Mouse (Mus musculus) induced T-regulatory cell, adult 2 months (primary cell): ENCODE data around the gene Schip1.

Experiments
- DNase-seq: peaks from one replicate; pipeline ENCODE4 v3.0.0-alpha.2; 2012; ENCODE audit warnings: low read depth

Schip1 gene

GRCm38 (mm10) chr3:68621971-68622370 lies 557.4 kb downstream of the Schip1 start:
- no peak for DNase-seq

DNA sequence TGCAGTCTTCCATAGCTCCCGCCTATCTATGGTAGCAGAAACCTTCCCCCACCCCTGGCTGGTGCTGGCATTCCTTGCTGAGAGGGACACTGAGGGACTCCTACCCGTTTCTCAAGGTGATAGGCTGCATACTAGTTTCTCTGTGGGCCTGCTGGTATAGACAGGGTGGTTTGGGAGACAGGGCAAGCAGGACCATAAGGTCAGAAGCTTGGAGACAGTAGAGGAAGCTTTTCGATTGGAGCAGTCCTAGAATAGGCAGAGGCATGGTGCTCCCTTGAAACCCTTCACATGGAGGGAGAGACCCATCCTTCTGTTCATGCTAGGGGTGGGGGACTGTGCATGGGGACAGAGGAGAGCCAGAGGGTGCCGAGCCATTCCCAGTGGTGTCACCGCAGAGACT lies 558.4 kb downstream of the Schip1 start:
- no peak for DNase-seq

DNA sequence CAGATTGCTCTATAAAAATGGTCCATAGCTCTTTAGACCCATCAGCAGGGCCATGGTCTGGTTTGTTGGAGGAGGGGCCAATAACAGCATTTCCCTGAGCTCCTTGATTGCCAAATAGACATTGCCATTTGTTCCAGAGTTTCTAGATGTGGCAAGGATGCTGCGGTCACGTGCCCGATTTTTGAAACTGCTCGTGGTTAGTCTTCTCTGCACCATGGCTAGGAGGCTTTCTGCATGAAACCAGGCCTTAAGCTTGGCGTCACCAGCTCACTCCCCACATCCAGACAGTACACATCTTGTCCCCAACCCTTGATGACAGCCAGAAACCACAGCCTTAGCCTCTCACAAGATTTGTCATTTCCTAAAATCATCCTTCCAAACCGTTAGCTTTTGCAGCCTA lies 559.9 kb downstream of the Schip1 start:
- no peak for DNase-seq

DNA sequence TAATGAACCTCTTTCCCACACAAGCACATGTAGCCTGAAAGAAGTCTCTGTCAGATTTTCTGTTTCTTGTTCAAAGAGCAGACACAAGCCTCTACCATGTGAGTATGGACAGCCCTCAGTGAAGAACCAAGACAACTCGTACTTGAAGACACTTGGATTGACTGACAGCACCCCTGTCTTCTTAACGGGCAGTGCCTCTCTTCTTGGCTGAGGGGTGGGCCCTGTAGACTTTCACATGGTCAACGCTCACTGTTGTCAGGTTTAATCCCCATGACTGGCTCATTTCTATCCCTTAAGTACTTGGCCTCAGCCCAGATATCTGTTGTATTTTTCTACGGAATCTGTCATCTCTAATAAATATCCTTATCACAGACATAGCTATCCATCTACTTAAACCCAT lies 565.7 kb downstream of the Schip1 start:
- DNase-seq = no peak

GRCm38 (mm10) chr3:68630821-68631220 lies 566.2 kb downstream of the Schip1 start:
- DNase-seq = no peak

- DNase-seq = no peak
These were observed 568.1 kb downstream of the Schip1 start for GRCm38 (mm10) chr3:68632714-68633113.

GRCm38 (mm10) chr3:68633577-68633976 lies 569.0 kb downstream of the Schip1 start:
- no peak for DNase-seq

DNA sequence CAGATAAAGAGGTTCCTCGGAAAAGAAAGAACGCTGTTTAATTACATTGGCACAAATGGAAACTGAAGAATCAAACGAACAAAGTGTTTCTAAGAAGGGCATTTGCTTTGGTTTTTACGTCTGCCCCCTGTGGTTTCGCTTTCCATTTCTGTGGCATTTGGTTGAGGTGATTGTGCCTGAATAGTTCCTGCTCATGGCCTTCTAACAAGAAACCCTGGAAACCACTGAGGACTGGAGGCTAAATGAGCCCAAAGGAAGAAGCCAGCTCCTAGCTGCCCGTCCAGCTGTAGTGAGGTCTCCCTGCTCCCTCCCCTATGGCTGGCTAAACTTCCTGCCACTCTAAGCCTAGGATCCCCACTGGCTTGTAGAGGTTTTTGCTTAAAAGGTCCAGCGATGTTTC lies 573.4 kb downstream of the Schip1 start:
- peak; percentile 65 for DNase-seq

DNA sequence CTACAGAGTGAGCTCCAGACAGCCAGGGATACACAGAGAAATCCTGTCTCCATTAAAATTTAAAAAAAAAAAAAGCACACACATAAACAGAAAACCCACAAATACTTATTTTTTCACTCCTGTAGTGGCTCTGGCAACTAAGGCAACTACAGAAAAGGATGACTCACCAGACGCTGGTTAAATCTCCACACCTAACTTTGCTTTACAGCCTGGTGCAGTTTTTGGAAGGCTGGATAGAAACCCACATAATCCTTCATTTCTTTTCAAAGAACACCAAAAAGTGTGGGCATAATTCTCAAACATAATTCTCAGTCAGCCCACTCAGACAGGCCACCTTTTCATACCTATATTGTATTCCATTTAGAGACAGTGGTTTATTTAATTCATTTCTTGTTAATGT lies 574.1 kb downstream of the Schip1 start:
- DNase-seq = no peak

DNA sequence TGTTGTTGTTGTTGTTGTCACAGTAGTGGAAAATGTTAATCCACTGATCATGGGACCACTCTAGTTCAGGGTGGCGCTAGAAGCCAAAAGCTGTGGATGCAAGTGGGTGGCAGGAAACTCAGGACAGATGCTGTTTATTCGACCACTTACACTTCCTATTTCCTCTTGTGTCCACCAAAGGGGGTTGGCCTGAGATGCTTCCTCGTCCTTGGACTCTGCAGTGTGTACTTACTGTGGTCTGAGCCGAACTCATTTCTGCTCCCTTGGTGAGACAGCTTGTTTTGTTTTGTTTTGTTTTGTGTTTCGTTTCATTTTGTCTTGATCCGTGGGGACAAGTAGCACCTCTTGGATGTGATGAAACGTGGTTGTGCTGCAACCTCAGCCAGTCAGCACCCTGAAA lies 578.3 kb downstream of the Schip1 start:
- no peak for DNase-seq

DNA sequence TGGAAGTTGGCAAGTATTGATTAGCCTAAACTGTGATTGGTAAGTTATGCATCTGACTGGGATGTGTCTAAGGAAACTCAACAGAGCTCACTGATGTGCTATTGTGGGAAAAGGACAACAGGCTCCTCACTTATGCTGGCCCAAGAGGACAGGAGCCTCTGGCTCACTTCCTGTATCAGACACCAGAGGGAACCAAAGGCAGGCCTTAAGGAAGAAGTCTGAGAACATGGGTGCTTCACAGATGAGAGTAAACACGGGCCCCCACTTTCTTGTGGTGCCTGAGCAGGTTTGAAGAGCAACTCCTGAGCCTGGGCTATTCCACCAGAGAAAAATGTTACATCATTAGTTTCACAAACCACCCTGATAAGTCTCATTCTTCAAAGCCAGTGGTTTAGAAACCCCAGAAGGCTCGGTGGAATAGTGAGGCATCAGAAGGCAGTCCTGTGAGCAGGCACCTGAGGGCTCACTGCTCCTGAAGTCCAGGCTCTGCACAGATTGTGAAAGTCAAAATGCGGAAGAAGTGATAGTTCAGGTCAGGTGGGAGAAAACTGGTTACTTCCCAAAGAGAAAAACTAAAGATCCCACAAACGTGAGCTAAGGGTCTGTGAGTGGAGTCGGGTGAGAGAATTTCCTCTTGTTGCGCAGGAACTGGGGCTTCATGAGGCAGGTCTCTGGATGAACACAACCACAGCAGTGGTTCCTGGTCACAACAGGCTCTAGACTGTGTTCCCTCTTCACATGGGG lies 582.0 kb downstream of the Schip1 start:
- DNase-seq = peak; percentile 58

DNA sequence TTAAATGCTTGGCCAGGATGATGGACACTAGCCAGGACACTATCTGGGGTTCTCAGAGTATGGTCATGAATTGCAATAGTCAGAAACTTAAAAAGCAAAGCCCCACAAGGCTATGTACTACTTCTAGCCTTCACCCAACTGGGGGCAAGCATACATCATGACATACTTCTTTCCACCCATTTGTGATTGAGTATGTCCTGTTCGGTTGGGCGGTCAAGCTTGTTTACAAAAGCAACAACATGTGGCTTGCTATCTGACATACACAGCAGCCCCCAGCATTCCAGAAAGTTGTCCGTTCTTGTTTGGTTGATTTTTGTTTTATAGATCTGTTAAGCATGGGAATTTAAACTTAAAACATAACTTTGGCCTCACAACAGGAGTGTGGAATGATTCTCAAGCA lies 582.7 kb downstream of the Schip1 start:
- DNase-seq = no peak

DNA sequence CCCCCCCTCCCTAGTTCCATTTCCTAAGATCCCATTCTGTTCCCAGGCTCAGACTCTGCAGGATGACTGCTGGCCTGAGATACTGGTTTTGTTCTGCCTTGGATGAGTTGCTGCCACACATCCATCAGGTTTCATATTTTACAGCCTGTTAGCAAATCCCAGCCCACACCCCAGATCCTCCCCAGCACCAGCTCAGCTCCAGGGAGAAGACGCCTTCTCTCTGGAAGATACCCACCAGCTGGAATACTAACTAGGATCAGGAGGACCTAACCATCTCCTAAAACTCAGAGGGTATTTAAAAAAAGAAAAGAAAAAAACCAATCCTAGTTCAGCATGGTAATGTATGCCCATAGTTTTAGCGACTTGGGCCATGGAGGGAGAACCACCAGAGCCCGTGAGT lies 585.6 kb downstream of the Schip1 start:
- no peak for DNase-seq

GRCm38 (mm10) chr3:68656607-68657352 lies 592.2 kb downstream of the Schip1 start:
- no peak for DNase-seq

DNA sequence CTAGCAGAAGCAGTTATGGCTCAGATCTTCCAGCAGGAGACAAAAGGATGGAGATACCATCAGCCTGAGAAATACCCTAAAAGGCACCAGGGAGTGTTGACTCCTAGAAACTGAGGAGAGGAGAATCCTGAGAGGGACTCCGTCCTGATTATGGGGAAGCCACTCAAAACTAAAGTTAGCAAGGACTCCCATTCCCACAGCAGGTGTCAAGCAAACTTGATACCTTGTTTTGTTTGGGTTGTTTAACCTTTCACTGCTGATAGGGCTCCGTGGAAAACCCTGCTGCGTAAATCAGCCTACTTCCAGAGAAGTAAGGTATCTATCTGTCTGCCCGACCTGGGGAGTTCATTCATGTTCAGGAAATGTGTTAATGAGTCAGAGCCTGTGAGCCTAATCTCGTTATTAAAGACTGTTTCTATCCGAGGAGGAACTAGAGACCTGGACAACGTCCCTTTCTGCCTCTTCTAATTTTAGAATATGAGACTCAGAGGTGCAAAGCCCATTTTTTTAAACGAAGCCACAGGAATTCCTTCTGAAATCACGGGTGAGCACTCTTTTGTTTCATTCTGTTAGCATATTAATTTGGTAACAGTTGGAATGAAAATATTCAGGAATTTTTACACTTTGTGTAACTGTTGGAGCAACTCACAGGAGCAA lies 593.1 kb downstream of the Schip1 start:
- no peak for DNase-seq

- DNase-seq = no peak
These were observed 595.4 kb downstream of the Schip1 start for GRCm38 (mm10) chr3:68659996-68660395.

DNA sequence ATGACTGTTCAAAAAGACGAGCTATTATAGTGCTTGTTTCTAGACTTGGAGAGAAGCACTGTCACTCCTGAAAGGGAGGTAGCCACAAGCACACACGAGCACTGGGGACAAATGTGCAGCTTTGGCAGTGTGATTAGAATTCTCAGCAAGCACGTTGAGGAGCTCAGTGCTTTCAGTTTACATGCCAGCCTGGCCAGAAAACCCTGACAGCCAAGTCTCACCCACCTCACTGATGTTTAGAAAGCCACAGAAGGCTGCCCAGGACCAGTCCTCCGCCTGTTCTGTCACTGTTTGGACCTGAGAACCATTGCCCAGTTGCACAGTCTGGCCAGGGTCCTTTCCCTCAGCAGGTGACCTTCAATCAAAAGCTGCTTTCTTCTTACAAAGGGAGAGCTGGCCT lies 595.9 kb downstream of the Schip1 start:
- no peak for DNase-seq

DNA sequence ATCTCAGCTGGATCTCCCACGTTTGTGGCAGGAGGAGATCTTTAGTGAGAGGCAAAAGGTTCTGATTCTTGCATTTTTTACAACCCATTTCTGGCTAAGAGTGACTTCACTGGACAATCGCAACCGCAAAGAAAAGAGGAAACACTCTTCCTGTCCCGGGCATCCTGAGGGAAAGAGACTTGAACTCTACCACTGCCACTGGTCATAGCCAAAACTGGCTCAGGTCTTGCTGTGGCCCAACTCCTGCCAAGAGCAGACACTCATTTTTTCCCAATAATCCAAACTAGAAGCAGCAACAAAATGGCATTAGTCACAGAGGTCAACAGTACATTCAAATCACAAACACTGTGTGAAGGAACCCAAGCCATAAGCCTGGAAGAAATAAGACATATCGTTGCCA lies 597.8 kb downstream of the Schip1 start:
- no peak for DNase-seq

- DNase-seq = no peak
These were observed 599.7 kb downstream of the Schip1 start for GRCm38 (mm10) chr3:68664337-68664736.

DNA sequence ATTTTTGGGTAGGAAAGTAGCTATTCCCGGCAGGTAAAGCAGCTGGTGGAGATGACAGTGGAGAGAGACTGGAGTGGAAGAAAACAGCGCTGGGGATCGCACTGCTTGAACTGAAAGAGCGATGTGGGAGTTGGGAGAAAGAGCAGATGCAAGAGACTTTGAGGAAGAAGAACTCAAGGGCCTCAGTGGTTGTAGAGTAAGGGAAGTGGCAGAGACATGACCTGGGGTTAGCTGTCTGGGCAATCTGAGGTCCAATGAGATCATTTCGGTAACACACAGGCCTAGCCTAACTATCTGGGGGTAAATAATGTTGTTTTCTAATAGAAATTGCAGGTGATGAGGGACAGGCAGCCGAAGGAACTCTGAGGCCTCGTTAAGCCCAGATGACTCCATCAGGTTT lies 601.8 kb downstream of the Schip1 start:
- no peak for DNase-seq

- no peak for DNase-seq
These were observed 603.2 kb downstream of the Schip1 start for GRCm38 (mm10) chr3:68667852-68668251.

DNA sequence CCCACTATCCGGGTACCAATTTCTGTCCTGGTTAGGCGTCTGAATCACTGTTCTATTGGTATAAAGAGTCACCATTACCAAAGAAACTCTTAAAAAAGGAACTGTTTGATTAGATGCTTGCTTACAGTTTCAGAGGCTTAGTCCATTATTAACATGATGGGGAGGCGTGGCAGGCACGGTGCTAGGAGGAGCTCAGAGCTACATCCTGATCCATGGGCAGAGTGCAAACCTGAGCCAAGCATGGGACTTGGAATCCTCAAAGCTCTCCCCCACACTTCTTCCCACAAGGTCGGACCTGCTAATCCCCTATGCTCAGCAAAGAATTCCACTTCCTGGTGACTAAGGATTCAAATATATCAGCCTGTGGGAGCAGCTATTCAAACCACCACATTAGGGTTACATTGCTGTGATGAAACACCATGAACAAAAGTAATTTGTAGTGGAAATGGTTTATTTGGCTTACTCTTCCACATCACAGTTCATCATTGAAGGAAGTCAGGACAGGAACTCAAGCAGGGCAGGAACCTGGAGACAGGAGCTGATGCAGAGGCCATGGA lies 604.9 kb downstream of the Schip1 start:
- DNase-seq = no peak

DNA sequence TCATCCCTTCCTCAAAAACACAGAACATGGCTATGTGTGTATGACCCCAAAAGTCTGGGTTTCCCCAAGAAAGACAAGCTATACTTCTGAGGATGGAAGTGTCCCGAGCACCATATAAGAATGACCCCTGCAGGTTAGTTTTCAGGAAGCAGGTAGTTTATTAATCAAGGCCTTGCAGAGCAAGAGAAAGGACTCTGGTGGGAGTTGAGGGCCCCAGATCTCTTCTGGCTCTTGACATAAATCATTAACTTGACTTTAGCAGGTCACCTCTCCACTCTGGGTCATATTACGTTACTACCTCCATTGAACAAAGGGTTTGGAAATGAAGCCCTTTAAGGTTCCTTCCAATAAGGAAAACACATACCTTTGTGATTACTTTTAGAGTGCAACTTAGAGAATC lies 610.1 kb downstream of the Schip1 start:
- DNase-seq = no peak
